Mouse (Mus musculus) cerebellum, postnatal 4 days (tissue): ENCODE measurements around the gene Olfr517.

ENCODE experiments used
- DNase-seq, 2 experiments: peaks; one replicate each; pipeline ENCODE4 v3.0.0; 2022; ENCODE audit warnings: low spot score in 2 of 2, mixed read lengths in 1 of 2

Gene Olfr517

DNA sequence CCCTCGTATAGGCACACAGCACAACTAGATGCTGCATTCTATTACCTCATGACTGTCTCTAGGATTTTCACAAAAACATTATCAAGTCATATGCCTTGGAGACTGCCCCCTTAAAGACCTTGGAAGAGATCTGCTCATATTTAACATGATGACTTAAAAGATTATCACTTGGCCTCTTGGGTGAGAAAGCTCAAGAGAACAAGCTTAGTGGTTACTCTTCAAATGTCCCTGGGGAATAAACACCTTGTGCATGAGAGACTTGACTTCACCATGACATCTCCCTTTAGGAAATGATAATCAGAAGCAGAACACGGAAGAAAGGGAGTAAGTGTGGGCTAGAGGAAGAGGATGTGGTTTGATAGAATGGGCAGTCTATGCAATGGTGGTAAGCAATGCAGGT lies at the start of gene Olfr517:
Gene Olfr517, minus strand, starts transcription at position 101 of the 400 bp plus-strand sequence.
- no peak for DNase-seq

DNA sequence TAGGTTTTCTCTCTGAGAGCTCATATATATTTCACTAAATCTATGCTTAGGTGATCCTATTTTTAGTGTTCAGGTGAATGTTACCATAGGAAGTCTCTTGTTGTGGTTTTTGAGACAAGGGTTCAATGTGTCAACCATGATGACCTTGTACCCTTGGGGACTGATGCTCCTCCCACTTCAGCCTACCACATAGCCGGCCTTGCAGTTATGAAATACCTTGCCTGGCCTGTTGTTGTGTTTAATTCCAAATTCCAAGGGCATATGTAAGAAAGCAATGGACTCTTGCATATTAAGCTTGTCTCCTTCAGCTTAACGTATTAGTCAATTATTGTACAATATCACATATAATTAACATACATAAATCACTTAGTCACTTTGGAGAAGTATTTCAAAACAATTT lies 31.8 kb upstream of the Olfr517 start:
- DNase-seq = no peak

DNA sequence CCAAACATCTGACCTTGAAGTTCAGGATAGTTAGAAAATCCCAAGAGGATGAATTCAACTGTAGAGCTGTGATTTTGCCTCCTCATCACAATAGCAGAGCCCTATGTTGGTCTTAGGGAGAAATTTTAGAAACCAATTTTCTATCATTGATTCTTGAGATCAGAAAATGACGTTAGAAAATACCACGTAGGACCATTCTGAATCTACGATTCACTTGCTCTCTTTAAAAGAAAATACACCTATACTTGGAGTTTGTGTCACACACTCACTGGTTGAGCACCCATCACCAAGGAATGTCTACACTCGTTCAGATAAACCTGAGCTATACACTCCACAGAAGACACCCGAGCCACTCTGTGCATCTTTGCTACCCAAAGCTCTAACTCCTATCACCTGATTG lies 22.1 kb upstream of the Olfr517 start, which contains the start of gene Olfr519:
Gene Olfr519, minus strand, starts transcription at position 101 of the 400 bp plus-strand sequence.
- no peak for DNase-seq

DNA sequence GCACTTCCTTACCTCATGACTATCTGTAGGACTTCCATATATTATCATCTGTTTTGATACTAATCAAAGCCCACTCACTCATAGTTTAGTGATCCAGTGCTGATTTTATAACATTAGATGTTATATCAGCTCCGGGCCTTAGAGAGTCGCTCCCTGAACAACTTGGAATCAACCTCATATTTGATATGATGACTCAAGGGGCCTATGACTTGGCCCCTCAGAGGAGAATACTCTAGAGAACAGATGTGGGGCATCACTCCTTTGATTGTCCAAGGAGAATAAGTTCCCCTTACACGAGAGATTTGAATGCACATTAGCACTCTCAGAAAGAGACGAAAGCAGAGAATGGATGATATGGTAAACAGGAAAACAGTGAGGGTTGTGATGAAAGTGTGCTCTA lies 12.7 kb upstream of the Olfr517 start, which contains the start of gene Olfr518:
Gene Olfr518, minus strand, starts transcription at position 101 of the 400 bp plus-strand sequence.
- DNase-seq = no peak

DNA sequence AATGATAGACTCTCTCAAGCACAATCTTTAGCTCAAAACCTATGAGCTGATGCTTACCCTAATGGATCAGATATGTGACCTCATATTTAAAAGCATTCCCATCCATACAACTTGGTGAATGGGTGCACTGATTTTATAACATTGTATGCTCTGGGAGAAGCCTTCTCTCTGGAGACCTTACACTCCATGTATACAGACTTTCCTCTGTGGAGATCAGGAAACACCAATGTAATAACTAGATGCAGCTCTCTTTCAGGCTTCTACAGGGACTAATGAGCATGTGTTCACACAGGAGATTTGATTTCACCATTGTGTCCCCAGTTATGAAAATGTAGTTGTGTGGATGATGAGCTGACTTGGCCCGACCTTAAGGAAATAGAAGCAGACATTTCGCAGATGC lies 21.8 kb downstream of the Olfr517 start, which contains the start of gene Olfr516:
Gene Olfr516, minus strand, starts transcription at position 101 of the 400 bp plus-strand sequence.
- DNase-seq = no peak

DNA sequence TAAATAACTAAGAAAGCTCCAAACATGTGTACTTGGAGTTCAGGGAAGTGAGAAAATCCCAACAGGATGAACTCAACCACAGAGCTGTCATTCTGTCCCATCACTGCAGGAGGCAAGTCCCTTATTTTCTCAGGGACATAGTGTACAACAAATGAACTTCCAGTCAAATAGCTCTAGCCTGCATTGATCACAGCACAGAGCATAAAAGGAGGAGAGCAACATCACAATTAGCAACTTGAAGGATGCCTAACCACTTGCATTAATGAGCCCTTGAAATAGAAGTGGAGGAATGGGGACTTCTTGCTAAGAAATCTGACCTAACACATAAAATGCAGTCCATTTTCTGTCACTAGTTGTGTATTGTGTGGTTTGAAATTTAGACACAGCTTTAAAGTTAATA lies 46.3 kb downstream of the Olfr517 start, which contains the start of gene Olfr514:
Gene Olfr514, minus strand, starts transcription at position 101 of the 400 bp plus-strand sequence.
- no peak for DNase-seq
